Mouse (Mus musculus) urinary bladder, postnatal 36 days (tissue): ENCODE results near the gene Usp45.
A peak's percentile ranks its signal among the peaks of the same experiment; 100 is the strongest.
"Not testable (repeated sequence)": the region's sequence is repeated elsewhere in the genome, so short reads cannot be mapped to it uniquely, and the experiment has no call there.

ENCODE experiments used
- DNase-seq, 2 experiments: peaks; one replicate each; pipeline ENCODE4 v3.0.0; 2022; ENCODE audit warnings: low spot score in 2 of 2, mixed read lengths in 1 of 2

The Usp45 gene

GRCm38 (mm10) chr4:21766863-21767304, at the start of gene Usp45, which contains the start of gene Tstd3:
Gene Usp45 (plus strand): TSS chr4:21767156.
Gene Tstd3 (minus strand): TSS chr4:21767212.
- DNase-seq, result peak; percentile 50 to 77

GRCm38 (mm10) chr4:21722752-21723334, 44.1 kb upstream of the Usp45 start:
- DNase-seq, result no peak

GRCm38 (mm10) chr4:21726912-21727614, 39.9 kb upstream of the Usp45 start:
- DNase-seq, result peak in 1 of 2 experiments; percentile 7

- peak; percentile 90 to 93 for DNase-seq
Measured at GRCm38 (mm10) chr4:21727615-21728165, 39.3 kb upstream of the Usp45 start, which contains the start of gene Ccnc. Gene Ccnc (plus strand): TSS chr4:21727701.

GRCm38 (mm10) chr4:21739169-21739568, 27.8 kb upstream of the Usp45 start:
- DNase-seq, result no peak

GRCm38 (mm10) chr4:21744142-21744541, 22.8 kb upstream of the Usp45 start:
- not testable (repeated sequence) for DNase-seq

- no peak for DNase-seq
Measured at GRCm38 (mm10) chr4:21745723-21746122, 21.2 kb upstream of the Usp45 start.

- DNase-seq, result no peak
Measured at GRCm38 (mm10) chr4:21755123-21755789, 11.7 kb upstream of the Usp45 start.

- DNase-seq, result no peak
Measured at GRCm38 (mm10) chr4:21758860-21759259, 8.1 kb upstream of the Usp45 start.

GRCm38 (mm10) chr4:21761416-21762160, 5.4 kb upstream of the Usp45 start:
- DNase-seq, result no peak

GRCm38 (mm10) chr4:21763827-21764226, 3.1 kb upstream of the Usp45 start:
- no peak for DNase-seq

- DNase-seq, result no peak
Measured at GRCm38 (mm10) chr4:21766171-21766862, 639 bp upstream of the Usp45 start.

GRCm38 (mm10) chr4:21771064-21771463, 4.1 kb downstream of the Usp45 start:
- no peak for DNase-seq

- DNase-seq, result no peak
Measured at GRCm38 (mm10) chr4:21772306-21772705, 5.3 kb downstream of the Usp45 start.

- peak; percentile 87 to 91 for DNase-seq
Measured at GRCm38 (mm10) chr4:21776091-21776945, 9.4 kb downstream of the Usp45 start.

GRCm38 (mm10) chr4:21776946-21777265, 9.9 kb downstream of the Usp45 start:
- no peak for DNase-seq

- no peak for DNase-seq
Measured at GRCm38 (mm10) chr4:21780816-21781726, 14.1 kb downstream of the Usp45 start.

- DNase-seq, result no peak
Measured at GRCm38 (mm10) chr4:21786268-21786667, 19.3 kb downstream of the Usp45 start.

- no peak for DNase-seq
Measured at GRCm38 (mm10) chr4:21788903-21789302, 21.9 kb downstream of the Usp45 start.
